Mouse (Mus musculus) neural tube, embryonic 11.5 days (tissue): ENCODE results near the gene Btbd35f1. TPM values are rescaled to one million over a fixed set of nuclear protein-coding genes. Genes with fewer than 3 reads are reported as not detected.
"Not testable (repeated sequence)": the region's sequence is repeated elsewhere in the genome, so short reads cannot be mapped to it uniquely, and the experiment has no call there.

Experiments
- ATAC-seq: fragments of 200-750 bp; cut with Nextera tagmentation; 2 replicates; pipeline ENCODE4 v1.8.0; 2017; ENCODE audit warnings: moderate number of reproducible peaks, mild to moderate bottlenecking, moderate TSS enrichment, moderate library complexity; ENCODE audit not compliant: insufficient read depth, low FRiP score, low TSS enrichment
- DNase-seq: peaks from one replicate; pipeline ENCODE4 v3.0.0-alpha.2; 2015; ENCODE audit warnings: low spot score
- H3K27ac ChIP-seq: fragments of 300-500 bp; sonication (generic); 2 replicates; pipeline ENCODE4 v1.5.1; 2014; ENCODE audit warnings: low read depth, mild to moderate bottlenecking, low read length
- H3K27me3 ChIP-seq: fragments of 300-500 bp; sonication (generic); 2 replicates; pipeline ENCODE4 v1.6.1; 2014; ENCODE audit warnings: mild to moderate bottlenecking, low read length, mixed read lengths; ENCODE audit not compliant: control insufficient read depth, insufficient read depth
- H3K36me3 ChIP-seq: fragments of 300-500 bp; sonication (generic); 2 replicates; pipeline ENCODE4 v1.6.1; 2014; ENCODE audit warnings: mild to moderate bottlenecking, low read length, moderate library complexity, mixed read lengths; ENCODE audit not compliant: control insufficient read depth, insufficient read depth
- H3K4me1 ChIP-seq: fragments of 300-500 bp; sonication (generic); 2 replicates; pipeline ENCODE4 v1.6.1; 2014; ENCODE audit warnings: low read length, mixed read lengths; ENCODE audit not compliant: control insufficient read depth, insufficient read depth
- H3K4me2 ChIP-seq: fragments of 300-500 bp; sonication (generic); 2 replicates; pipeline ENCODE4 v1.6.1; 2014; ENCODE audit warnings: low read depth, mild to moderate bottlenecking, moderate library complexity
- H3K4me3 ChIP-seq: fragments of 300-500 bp; sonication (generic); 2 replicates; pipeline ENCODE4 v1.5.1; 2014; ENCODE audit warnings: low read depth, low read length
- H3K9ac ChIP-seq: fragments of 300-500 bp; sonication (generic); 2 replicates; pipeline ENCODE4 v1.6.1; 2014; ENCODE audit warnings: mild to moderate bottlenecking, low read length
- H3K9me3 ChIP-seq: fragments of 300-500 bp; sonication (generic); 2 replicates; pipeline ENCODE4 v1.6.1; 2016; ENCODE audit warnings: low read length; ENCODE audit not compliant: control insufficient read depth
- WGBS: fragments of 180-500 bp; shearing (Covaris S2); extraction: QIAGEN DNeasy Blood & Tissue Kit; methylation state at CpG from one replicate; pipeline ENCODE4 v1.1.7; 2014; 5-methylcytosine and 5-hydroxymethylcytosine counted together
- polyA plus RNA-seq: library from polyadenylated mRNA; unstranded; fragments of >200 nt; fragmentation: Nextera tagmentation; extraction: Ambion mirVana; gene quantifications from 2 replicates; pipeline ENCODE4 v1.2.1, GENCODE M21; 2014

The Btbd35f1 gene
- not detected in 2 replicates for polyA plus RNA-seq

- H3K36me3 ChIP-seq, H3K27me3 ChIP-seq, ATAC-seq, H3K4me2 ChIP-seq, DNase-seq, H3K9ac ChIP-seq, H3K4me1 ChIP-seq, H3K27ac ChIP-seq, H3K4me3 ChIP-seq, H3K9me3 ChIP-seq: not testable (repeated sequence)
- WGBS = no CpG with 5 or more reads among the region's 3 CpGs
Observed at GRCm38 (mm10) chrX:32559755-32560154, at the start of gene Btbd35f1. TSS of gene Btbd35f1 (plus strand) at chrX:32560055.

- 87% methylated on average over 1 of the region's 1 CpGs for WGBS
- not testable (repeated sequence) for H3K4me3 ChIP-seq, H3K4me2 ChIP-seq, ATAC-seq, H3K36me3 ChIP-seq, H3K27me3 ChIP-seq, H3K27ac ChIP-seq, H3K9ac ChIP-seq, H3K4me1 ChIP-seq, H3K9me3 ChIP-seq, DNase-seq
Observed at GRCm38 (mm10) chrX:32590878-32591542, 31.2 kb downstream of the Btbd35f1 start.

DNA sequence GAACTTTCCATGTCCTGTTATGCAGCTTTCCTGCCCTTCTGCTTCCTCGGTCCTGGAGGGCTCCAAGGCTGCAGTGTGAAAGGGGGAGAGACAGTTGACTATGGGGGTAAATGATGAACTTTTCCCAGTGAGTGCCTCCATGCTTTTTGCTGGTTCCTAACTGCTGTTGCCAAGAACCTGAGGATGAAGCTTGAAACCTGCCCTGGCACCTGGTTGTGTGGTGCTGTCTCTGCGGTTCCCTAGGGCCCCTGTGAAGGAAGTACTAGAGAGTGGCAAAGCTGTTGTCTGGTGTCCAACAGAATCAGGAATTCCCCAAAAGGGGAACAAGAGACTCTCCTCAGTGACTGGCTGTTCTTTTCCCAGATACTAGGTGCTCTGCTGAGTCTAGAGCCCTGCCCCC is 41.2 kb downstream of the Btbd35f1 start:
- not testable (repeated sequence) for H3K4me3 ChIP-seq, H3K4me1 ChIP-seq, H3K36me3 ChIP-seq, H3K27ac ChIP-seq, H3K9me3 ChIP-seq, H3K9ac ChIP-seq, H3K4me2 ChIP-seq, DNase-seq, ATAC-seq, H3K27me3 ChIP-seq
- 92% methylated on average over 1 of the region's 2 CpGs for WGBS

DNA sequence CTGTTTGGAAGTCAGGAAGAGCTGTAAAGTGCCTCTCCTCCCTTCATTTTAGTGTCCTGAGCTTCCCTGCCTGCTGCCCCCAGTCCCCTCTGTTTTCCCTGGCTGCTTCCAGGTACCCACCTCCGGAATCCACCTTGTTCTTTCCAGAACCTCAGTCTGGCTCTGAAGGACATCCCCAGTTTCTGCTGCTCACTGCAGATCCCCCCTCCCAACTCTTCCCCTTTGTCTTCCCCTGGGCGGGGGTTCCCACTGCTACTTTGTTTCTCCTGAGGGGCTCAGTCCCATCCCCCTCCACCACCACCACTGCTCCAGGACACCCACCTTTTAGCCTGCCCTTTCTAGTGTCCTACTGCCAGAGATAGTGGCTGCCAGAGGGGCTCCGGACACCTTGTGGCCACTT is 41.6 kb downstream of the Btbd35f1 start:
- H3K9ac ChIP-seq, H3K36me3 ChIP-seq, H3K4me2 ChIP-seq, H3K27ac ChIP-seq, H3K27me3 ChIP-seq, H3K9me3 ChIP-seq, ATAC-seq, H3K4me3 ChIP-seq, DNase-seq, H3K4me1 ChIP-seq: not testable (repeated sequence)
- 88% methylated on average over 3 of the region's 3 CpGs for WGBS

Other genes starting within 250 kb of the Btbd35f1 start
- gene Gm5926, start 90.7 kb downstream of the Btbd35f1 start, polyA plus RNA-seq = not detected in 2 replicates
- not detected in 2 replicates for gene Btbd35f21, start 166.1 kb downstream of the Btbd35f1 start, polyA plus RNA-seq